Mouse (Mus musculus): ENCODE results near the gene Jmjd1c.

The Jmjd1c gene

GRCm38 (mm10) chr10:67194046-67194445 lies 98.1 kb downstream of the Jmjd1c start:
- no peak for DNase-seq

- no peak for DNase-seq
Measured at GRCm38 (mm10) chr10:67195671-67196070, 99.7 kb downstream of the Jmjd1c start.

DNA sequence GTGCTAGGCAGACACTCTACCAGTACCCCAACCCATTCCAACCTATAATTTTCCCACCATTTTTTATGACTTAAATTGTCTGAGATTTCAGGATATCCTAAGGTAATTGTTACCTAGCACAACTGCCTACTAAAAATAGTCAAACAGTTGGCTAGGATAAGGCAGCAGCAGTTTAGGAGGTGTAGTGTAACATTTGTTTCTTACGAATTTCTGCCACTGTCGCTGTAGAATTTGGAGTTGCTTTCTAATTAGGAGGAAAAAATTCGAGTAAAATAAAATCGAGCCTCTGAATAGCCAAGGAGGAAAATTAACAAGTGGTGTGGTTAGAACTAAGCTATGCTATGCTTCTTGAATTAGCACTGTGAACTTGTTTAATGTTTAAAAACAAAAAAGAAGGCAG lies 101.3 kb downstream of the Jmjd1c start:
- DNase-seq = no peak

DNA sequence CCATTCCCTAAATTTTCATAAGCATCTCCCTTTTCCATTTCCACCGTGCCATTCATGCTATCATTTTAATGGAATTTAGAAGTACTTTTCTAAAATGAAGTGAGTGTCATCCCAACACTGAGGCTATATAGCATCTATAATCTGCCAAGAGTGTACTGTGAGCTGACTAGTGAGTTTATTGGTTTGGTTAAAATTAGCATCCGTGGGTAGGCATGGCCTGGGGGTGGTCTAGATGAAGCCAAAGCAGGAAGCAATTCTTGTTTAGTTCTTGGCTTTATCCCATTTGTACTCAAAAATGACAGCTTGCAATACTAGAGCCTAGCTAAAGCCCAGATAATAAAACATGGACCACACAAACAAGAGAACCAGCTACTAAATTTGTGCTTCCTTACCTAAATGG lies 101.9 kb downstream of the Jmjd1c start:
- peak in 1 of 2 experiments; percentile 33 for DNase-seq

GRCm38 (mm10) chr10:67201769-67202168 lies 105.8 kb downstream of the Jmjd1c start:
- DNase-seq = no peak

- DNase-seq = no peak
Measured at GRCm38 (mm10) chr10:67202470-67202869, 106.5 kb downstream of the Jmjd1c start.

DNA sequence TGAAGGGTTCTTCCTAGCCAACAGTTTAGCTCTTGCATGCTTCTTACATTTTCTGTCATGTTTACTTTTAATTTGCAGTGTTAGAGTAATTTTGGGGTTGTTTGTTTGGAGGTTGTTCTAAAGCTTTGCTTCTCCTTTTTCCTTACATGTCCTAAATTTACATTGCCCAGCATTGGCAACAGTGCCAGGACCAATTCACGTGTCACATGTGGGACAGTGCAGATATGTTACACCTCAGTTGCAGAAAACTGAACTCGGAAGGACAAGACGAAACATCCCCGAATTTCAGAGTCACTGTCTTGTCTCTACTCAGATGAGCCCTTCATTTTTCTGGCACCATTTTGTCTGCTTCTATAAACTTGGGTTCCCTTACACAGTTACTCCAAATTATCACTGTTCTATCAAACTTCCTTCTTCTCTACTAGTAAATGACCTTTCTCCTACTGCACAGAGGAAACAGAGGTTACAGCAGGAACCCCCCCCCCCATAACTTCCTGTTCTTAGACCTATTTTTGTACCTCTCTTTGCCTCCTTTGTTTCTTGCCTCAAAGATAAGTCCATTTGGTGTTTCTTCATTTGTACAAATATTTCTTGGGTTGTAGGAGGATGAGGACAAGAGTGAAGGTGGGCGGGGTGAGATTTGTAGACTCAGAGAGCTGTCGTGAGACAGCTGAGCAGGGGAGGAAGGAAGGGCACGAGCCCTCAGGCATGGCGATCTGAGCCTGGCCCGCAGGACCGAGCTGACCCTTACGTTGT lies 108.9 kb downstream of the Jmjd1c start:
- no peak for DNase-seq

GRCm38 (mm10) chr10:67207931-67208330 lies 112.0 kb downstream of the Jmjd1c start:
- no peak for DNase-seq

DNA sequence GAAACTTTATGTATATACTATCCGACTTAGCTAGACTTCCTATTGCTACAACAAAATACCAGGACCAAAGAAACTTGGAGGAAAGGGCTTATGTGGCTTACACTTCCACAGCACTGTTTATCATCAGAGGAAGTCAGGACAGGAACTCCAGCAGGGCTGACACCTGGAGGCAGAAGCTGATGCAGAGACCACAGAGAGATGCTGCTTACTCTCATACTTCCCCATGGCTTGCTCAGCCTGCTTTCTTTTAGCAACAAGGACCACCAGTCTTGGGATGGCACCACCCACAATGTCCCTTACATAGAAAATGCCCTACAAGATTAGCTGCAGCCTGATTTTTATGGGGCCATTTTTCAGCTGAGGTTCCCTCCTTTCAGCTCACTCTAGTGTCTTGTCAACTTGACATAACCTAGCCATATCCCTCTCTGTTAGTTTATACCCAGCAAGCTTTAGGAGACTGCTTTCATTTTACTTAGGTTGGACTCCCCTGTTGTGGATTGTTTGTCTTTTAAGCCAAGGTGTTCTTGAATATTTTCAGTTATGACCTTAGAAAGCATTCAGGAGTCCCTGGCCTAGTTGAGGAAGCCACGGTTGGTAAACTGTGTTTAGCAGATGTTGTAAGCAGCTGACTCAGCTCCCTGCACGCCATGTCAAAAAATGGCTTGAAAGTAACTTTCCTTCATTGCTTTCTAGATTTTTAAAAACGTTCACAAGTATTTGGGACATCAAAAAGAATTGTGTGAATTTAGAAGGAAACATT lies 114.2 kb downstream of the Jmjd1c start:
- peak; percentile 33 to 37 for DNase-seq

GRCm38 (mm10) chr10:67212031-67212430 lies 116.1 kb downstream of the Jmjd1c start:
- DNase-seq = no peak

GRCm38 (mm10) chr10:67213720-67214119 lies 117.8 kb downstream of the Jmjd1c start:
- no peak for DNase-seq

DNA sequence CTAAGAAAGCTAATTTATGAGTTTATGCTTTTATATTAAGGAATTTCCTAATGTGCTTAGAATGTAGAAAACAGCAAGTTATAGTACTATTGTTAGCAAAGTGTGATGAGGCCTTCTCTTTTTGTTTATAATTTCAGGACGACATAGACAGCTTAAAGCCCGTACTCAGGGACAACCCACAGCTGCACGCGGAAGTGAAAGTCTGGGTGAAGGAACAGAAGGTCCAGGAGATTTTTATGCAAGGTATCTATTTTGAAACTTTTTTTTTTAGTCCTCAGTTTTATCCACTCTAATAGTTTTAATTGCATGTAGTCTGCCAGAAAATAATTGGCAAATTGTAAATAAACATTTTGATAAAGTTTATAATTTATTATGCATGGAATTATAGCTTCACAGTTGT lies 119.2 kb downstream of the Jmjd1c start:
- no peak for DNase-seq

- no peak for DNase-seq
Measured at GRCm38 (mm10) chr10:67216872-67217271, 120.9 kb downstream of the Jmjd1c start.

DNA sequence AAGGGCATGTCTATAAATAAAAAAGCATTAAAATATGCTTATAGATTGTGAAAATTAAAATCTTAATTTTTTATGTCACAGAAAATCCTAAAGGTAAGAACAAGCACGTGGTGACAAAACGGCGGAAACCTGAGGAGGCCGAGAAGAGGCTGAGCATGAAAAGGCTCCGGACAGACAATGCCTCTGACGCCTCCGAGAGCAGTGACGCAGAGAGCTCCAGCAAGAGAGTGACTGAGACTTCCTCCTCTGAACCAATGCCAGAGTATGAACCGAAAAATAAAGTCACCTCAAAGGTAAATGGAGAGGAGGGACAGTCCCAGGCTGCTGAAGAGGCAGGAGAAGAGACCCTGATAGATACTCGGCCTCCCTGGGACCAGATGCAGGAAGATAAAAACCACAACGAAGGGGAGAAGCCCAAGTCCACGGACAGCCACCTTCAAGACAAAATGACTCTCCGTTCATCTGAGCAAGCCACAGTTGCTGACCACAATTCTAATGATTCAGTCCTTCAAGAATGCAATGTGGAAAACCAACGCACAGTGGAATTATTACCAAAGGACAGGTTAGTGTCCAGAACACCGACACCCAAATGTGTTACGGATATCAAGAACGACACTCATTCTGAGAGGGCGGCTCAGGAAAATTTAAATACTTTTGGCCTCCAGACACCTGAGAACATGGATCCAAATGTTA lies 123.1 kb downstream of the Jmjd1c start:
- DNase-seq = no peak

DNA sequence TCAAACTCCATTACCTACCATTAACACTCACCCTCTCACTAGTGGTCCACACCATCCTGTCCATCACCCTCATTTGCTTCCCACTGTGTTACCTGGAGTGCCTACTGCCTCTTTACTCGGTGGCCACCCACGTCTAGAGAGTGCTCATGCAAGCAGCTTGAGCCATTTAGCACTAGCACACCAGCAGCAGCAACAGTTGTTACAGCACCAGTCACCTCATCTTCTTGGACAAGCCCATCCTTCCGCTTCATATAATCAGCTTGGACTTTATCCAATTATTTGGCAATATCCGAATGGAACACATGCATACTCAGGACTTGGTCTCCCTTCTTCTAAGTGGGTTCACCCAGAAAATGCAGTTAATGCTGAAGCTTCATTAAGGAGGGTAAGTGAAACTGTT lies 124.3 kb downstream of the Jmjd1c start:
- DNase-seq = no peak

- DNase-seq = peak; percentile 51 to 69
Measured at GRCm38 (mm10) chr10:67221284-67221683, 125.4 kb downstream of the Jmjd1c start.

DNA sequence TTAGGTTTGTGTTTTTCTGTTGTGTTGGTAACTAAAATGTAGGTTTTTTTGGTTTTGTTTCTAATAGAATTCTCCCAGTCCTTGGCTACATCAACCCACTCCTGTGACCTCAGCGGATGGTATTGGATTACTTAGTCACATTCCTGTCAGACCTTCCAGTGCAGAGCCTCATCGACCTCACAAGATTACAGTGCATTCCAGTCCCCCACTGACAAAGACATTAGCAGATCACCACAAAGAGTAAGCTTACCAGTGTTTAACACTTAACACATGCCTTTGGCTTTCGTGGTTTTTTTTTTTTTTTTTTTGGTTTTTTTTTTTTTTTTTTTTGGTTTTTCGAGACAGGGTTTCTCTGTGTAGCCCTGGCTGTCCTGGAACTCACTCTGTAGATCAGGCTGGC lies 128.0 kb downstream of the Jmjd1c start:
- no peak for DNase-seq

DNA sequence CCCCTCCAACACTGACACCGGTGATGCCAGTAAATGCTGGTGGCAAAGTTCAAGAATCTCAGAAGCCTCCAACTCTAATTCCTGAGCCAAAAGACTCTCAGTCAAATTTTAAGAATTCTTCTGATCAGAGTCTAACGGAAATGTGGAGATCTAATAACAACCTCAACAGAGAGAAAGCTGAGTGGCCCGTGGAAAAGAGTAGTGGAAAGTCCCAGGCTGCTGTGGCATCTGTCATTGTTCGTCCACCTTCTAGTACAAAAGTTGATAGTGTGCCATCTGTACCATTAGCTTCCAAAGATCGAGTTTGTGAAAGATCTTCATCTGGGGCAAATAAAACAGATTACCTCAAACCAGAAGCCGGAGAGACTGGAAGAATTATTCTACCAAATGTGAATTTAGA lies 129.6 kb downstream of the Jmjd1c start:
- no peak for DNase-seq

GRCm38 (mm10) chr10:67226109-67226508 lies 130.2 kb downstream of the Jmjd1c start:
- peak; percentile 53 to 55 for DNase-seq

DNA sequence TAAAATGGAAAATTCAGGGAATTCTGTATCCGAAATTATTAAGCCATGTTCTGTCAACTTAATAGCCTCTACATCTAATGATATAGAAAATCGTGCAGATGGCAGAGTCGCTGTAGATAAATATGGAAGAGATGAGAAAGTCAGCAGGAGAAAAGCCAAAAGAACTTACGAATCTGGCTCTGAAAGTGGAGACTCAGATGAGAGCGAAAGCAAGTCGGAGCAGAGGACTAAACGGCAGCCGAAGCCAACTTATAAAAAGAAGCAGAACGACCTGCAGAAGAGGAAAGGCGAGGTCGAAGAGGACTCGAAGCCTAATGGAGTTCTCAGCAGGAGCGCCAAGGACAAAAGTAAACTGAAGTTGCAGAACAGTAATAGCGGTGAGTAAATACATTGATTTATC lies 130.6 kb downstream of the Jmjd1c start:
- DNase-seq = no peak

DNA sequence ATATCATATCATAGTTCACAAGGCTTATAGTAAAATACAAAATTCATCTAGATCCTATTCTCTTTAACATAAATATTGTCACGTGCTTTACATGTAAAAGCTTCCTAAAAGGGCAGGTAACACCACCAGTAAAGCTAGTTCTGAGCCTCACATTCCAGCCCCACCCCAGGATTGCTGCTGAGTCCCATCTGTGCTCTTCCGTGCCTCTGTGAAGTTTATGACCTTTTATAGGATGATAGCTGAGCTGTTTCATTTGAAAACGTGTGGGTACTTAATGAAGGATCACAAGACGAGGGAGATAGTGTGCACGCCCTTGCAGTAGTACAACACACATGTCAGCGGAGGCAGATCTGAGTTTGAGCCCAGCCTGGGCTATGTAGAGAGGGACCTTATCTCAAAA lies 134.5 kb downstream of the Jmjd1c start:
- no peak for DNase-seq

GRCm38 (mm10) chr10:67247145-67247544 lies 151.2 kb downstream of the Jmjd1c start:
- peak in 1 of 2 experiments; percentile 35 for DNase-seq

DNA sequence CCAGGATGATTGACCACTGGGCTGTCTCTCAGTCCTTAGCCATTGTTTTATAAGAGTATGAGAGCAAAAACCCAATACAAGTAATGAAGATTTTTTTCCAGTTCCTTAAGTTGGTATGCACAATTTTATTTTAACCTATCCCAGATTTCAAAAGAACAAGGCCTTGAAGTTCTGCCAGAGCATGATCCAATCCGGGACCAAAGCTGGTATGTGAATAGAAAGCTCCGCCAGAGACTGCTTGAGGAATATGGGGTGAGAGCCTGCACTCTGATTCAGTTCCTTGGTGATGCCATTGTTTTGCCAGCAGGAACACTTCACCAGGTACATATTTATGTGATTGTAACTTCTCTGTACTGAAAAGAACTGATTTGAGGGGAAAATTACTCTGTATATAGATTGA lies 153.6 kb downstream of the Jmjd1c start:
- no peak for DNase-seq

DNA sequence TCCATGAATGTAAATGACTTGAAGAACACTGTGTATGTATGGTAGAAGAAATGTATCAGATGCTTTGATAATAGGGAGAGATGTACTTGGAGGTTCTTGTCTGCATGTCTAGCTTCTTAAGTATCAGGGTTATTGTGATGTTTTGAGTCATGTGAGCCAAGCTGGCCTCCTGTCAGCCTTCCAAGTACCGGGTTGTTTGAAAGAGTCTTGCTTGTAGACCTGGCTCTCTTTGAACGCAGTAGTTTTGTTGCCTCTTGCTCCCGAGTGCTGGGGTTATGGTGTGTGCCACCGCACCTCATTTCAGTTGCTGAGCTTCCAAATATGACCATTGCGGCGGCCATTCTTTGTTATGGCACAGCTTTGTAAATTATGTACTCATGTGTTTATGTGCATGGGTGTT lies 154.9 kb downstream of the Jmjd1c start:
- DNase-seq = peak in 1 of 2 experiments; percentile 24

Data from cerebellum, adult 18-20 months (tissue).